Mouse (Mus musculus) bone marrow macrophage, adult 2 months (primary cell): ENCODE data around the gene Gm9970.

Source experiments
- CTCF ChIP-seq: IDR thresholded peaks from 2 replicates; pipeline ENCODE4 v1.5.1; 2012; ENCODE audit warnings: low read depth, mild to moderate bottlenecking, low read length, moderate library complexity
- POLR2A ChIP-seq: IDR thresholded peaks from 2 replicates; pipeline ENCODE4 v1.6.1; 2012; ENCODE audit warnings: mild to moderate bottlenecking, low read depth, low read length, borderline replicate concordance

DNA sequence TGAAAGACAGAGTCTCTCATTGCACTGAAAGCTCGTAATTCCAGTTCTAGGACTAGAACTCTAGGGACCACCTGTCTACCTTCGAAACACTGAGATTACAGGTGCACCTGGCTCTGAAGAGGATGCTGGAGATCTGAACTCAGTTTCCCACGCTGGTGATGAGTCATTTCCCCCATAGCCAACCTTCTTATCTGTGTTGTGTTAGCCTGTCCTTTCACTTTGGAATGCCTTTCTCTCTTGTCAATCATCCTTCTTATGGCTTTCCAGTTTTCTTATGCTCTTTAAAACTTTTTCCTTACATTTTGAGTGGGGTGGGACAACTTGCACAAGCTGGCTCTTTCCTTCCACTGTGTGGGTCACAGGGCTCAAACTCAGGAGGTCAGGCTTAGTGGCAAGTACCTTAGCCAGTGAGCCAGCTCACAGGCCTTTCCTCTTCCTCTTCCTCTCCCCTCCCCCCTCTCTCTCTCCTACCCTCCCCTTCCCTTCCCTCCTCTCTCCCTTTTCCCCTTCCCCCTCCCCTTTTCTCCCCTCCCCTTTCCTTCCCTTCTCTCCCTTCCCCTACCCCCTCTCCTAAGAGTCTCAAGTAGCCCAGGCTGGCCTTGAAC lies 48.7 kb upstream of the Gm9970 start:
- TF ChIP-seq CTCF (no peak), POLR2A (no peak)
